7 mouse cellular contexts compared by ENCODE assay signal in the genomic region with DNA sequence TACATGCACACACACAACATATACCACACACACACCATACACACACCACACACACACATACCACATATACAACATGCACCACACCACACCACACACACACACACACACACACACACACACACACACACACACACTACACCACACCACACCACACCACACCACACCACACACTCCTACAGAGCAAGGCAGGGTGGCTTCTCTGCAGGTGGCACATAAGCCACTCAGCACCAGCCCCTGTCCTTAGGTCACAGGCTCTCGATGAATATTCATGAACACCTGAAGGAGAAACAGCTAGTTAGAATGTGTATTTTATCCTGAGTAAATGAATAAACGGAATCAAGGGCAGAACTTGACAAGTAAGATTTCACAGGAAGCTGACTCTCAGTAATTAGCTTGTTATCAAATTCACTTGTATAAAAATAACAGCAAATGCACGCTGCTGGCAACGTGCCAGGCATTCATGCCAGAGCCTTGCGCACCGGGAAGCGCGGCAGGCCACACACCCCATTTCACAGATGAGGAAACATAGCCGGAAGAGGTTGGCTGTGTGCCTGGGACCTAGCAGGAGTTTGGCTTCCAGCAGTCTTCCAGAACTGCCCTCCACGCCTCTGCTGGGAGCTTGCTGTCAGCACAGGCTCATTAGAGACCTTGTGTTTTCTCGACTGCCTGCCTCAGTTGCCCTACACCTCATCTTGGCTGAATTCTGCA. TPM values are rescaled to one million over a fixed set of nuclear protein-coding genes. Genes with fewer than 3 reads are reported as not detected.
DNase-seq lines count a peak whose midpoint lies in the region; ATAC-seq and TF ChIP-seq lines count a peak whose summit lies in the region.

No protein-coding gene starts in this region.

- 3% methylated on average over 11 of the region's 11 CpGs for WGBS in cerebellum, adult 2 months
- WGBS in intestine, embryonic 15.5 days = 21% methylated on average over 11 of the region's 11 CpGs
- WGBS in midbrain, embryonic 16.5 days = 17% methylated on average over 11 of the region's 11 CpGs

- DNase-seq in adipocyte (ENCODE audit: low spot score) = peak; percentile 97
- DNase-seq in cerebellum, adult 2 months = peak; percentile 50 to 61
- DNase-seq in gastrocnemius, postnatal 36 days = peak; percentile 53 to 67
- peak; percentile 60 to 70 for DNase-seq in left cerebral cortex, postnatal 14 days (ENCODE audit: low spot score in 2 of 2)
- no peak for DNase-seq in embryo, embryonic 10.5 days (ENCODE audit: low spot score)

- TF ChIP-seq CTCF in cerebellum, adult 2 months (IDR thresholded peaks at IDR 0.05; ENCODE audit: borderline replicate concordance, insufficient read depth, low read depth, low read length) = no peak

- H3K27me3 ChIP-seq in cerebellum, adult 2 months (ENCODE audit: control insufficient read depth, insufficient read depth, low read length) = no peaks in the 10 kb centered on the region
- H3K27me3 ChIP-seq in intestine, embryonic 15.5 days (replicated peaks) = no peaks in the 10 kb centered on the region
- no peaks in the 10 kb centered on the region for H3K27me3 ChIP-seq in midbrain, embryonic 16.5 days (ENCODE audit: control insufficient read depth, insufficient read depth, low read depth, low read length)

- H3K36me3 ChIP-seq in intestine, embryonic 15.5 days = no peaks in the 10 kb centered on the region
- no peaks in the 10 kb centered on the region for H3K36me3 ChIP-seq in midbrain, embryonic 16.5 days (ENCODE audit: control insufficient read depth, insufficient read depth, low read length)

- ATAC-seq in intestine, embryonic 15.5 days = peak; percentile 78
- ATAC-seq in midbrain, embryonic 16.5 days = peak; percentile 55; the same call in 1 of the 2 replicates

- H3K4me1 ChIP-seq in cerebellum, adult 2 months (ENCODE audit: control insufficient read depth, insufficient read depth, low read length) = peaks cover 7% of the 10 kb centered on the region
- peaks cover 9% of the 10 kb centered on the region; the same call in 1 of the 2 replicates for H3K4me1 ChIP-seq in intestine, embryonic 15.5 days (replicated peaks)
- 0 out of 2 replicates have a peak, but pooled peaks cover 8% of the 10 kb centered on the region for H3K4me1 ChIP-seq in midbrain, embryonic 16.5 days (ENCODE audit: control insufficient read depth, insufficient read depth, low read length)

- H3K27ac ChIP-seq in cerebellum, adult 2 months (ENCODE audit: insufficient read depth, low read length) = no peak overlapping the region
- H3K27ac ChIP-seq in intestine, embryonic 15.5 days = no peak overlapping the region
- H3K27ac ChIP-seq in midbrain, embryonic 16.5 days (ENCODE audit: low read length) = no peak overlapping the region; the same call in 1 of the 2 replicates

- H3K9me3 ChIP-seq in intestine, embryonic 15.5 days = no peaks in the 10 kb centered on the region
- no peaks in the 10 kb centered on the region for H3K9me3 ChIP-seq in midbrain, embryonic 16.5 days (replicated peaks; ENCODE audit: control insufficient read depth, low read length, poor library complexity, severe bottlenecking)

- TF ChIP-seq POLR2A in cerebellum, adult 2 months (IDR thresholded peaks at IDR 0.05; ENCODE audit: borderline replicate concordance, insufficient read depth, low read length) = no peak

- H3K4me2 ChIP-seq in intestine, embryonic 15.5 days (replicated peaks) = no peak overlapping the region
- no peak overlapping the region for H3K4me2 ChIP-seq in midbrain, embryonic 16.5 days (ENCODE audit: low read length)

- H3K4me3 ChIP-seq in cerebellum, adult 2 months (replicated peaks; ENCODE audit: insufficient read depth, low read depth, low read length) = no peak overlapping the region
- H3K4me3 ChIP-seq in intestine, embryonic 15.5 days (replicated peaks) = no peak overlapping the region
- no peak overlapping the region for H3K4me3 ChIP-seq in midbrain, embryonic 16.5 days (ENCODE audit: low read depth, low read length)

- no peak overlapping the region for H3K9ac ChIP-seq in intestine, embryonic 15.5 days
- no peak overlapping the region for H3K9ac ChIP-seq in midbrain, embryonic 16.5 days (ENCODE audit: low read depth, low read length)

- intact Hi-C loops in gastrocnemius, postnatal 36 days (cut with DNase I) = no loop called here
- intact Hi-C loops in left cerebral cortex, postnatal 14 days (cut with DNase I) = no loop called here

RNA-seq across cellular contexts. Expression of gene Irs2, which starts 54.8 kb away (rescaled TPM):
- polyA plus RNA-seq in cerebellum, adult 2 months (2012; rRNA removed) = 26.2 and 27.3 TPM in 2 replicates
- 10 to 100 TPM; 17.9 to 18.9 TPM for total RNA-seq in gastrocnemius, postnatal 36 days (2021)
- polyA plus RNA-seq in intestine, embryonic 15.5 days (2015; fragmentation: Nextera tagmentation; extraction: Ambion mirVana) = 6.1 and 7.2 TPM in 2 replicates
- 10 to 100 TPM; 53.0 to 60.0 TPM for total RNA-seq in left cerebral cortex, postnatal 14 days (2021)
- 3.8 and 5.1 TPM in 2 replicates for polyA plus RNA-seq in midbrain, embryonic 16.5 days (2015; fragmentation: Nextera tagmentation; extraction: Ambion mirVana)
